Mouse (Mus musculus): ENCODE data around the gene Psmc6.

Gene Psmc6

GRCm38 (mm10) chr14:45350931-45351859 lies 21.6 kb downstream of the Psmc6 start, which contains the start of gene Styx:
Gene Styx (plus strand): TSS chr14:45351093.
- peak; percentile 92 for DNase-seq (ENCODE audit: low spot score)

- DNase-seq (ENCODE audit: low spot score), result no peak
Measured at GRCm38 (mm10) chr14:45364211-45365195, 34.9 kb downstream of the Psmc6 start.

- DNase-seq (ENCODE audit: low spot score), result no peak
Measured at GRCm38 (mm10) chr14:45365196-45365587, 35.6 kb downstream of the Psmc6 start.

- DNase-seq (ENCODE audit: low spot score), result no peak
Measured at GRCm38 (mm10) chr14:45378771-45379170, 49.2 kb downstream of the Psmc6 start.

- DNase-seq (ENCODE audit: low spot score), result no peak
Measured at GRCm38 (mm10) chr14:45380756-45381155, 51.2 kb downstream of the Psmc6 start.

- no peak for DNase-seq (ENCODE audit: low spot score)
Measured at GRCm38 (mm10) chr14:45382912-45383311, 53.3 kb downstream of the Psmc6 start.

- no peak for DNase-seq (ENCODE audit: low spot score)
Measured at GRCm38 (mm10) chr14:45385596-45385995, 56.0 kb downstream of the Psmc6 start.

- DNase-seq (ENCODE audit: low spot score), result no peak
Measured at GRCm38 (mm10) chr14:45387480-45387879, 57.9 kb downstream of the Psmc6 start.

- DNase-seq (ENCODE audit: low spot score), result peak; percentile 81
Measured at GRCm38 (mm10) chr14:45388345-45389181, 59.0 kb downstream of the Psmc6 start.

GRCm38 (mm10) chr14:45389194-45389593 lies 59.6 kb downstream of the Psmc6 start:
- DNase-seq (ENCODE audit: low spot score), result no peak

Data from T-cell, adult 2 months (primary cell).